Mouse (Mus musculus): ENCODE results near the gene Basp1.

DNA sequence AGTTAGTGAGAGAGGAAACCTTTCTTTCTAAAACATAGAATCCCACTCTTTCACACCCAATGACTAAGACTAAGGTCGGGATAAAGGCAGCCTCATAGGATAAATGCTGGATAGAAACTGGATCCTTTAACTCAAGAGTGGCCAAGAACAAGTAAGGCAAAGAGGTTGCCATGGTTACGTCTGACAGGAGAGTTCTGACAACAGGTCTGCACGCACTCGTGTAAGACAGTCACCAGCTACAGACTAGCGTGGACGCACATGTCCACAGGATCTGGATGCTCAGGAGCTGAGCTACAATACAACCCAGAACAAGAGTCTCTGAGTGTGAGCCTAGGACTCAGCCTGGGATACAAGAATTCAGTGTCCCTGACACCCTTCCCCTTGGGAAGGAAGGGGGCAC lies 26.0 kb downstream of the Basp1 start:
- TF ChIP-seq CTCF (IDR thresholded peaks at IDR 0.05), result no peak
- no peak for TF ChIP-seq POLR2A (IDR thresholded peaks at IDR 0.05; ENCODE audit: insufficient read depth, low read depth, low read length)
